Mouse (Mus musculus) limb, embryonic 13.5 days (tissue): ENCODE measurements around the gene Gm49392. TPM values are rescaled to one million over a fixed set of nuclear protein-coding genes. Genes with fewer than 3 reads are reported as not detected.

Source experiments
- ATAC-seq: fragments of 200-750 bp; cut with Nextera tagmentation; 2 replicates; pipeline ENCODE4 v1.8.0; 2017; ENCODE audit warnings: low read depth, moderate number of reproducible peaks, moderate TSS enrichment; ENCODE audit not compliant: low FRiP score
- H3K27ac ChIP-seq: fragments of 300-500 bp; sonication (generic); 2 replicates; pipeline ENCODE4 v1.5.1; 2015; ENCODE audit warnings: inconsistent platforms, mild to moderate bottlenecking, moderate library complexity
- H3K27me3 ChIP-seq: fragments of 300-500 bp; sonication (generic); 2 replicates; pipeline ENCODE4 v1.6.1; 2015; ENCODE audit warnings: mild to moderate bottlenecking, inconsistent platforms
- H3K36me3 ChIP-seq: fragments of 300-500 bp; sonication (generic); 2 replicates; pipeline ENCODE4 v1.6.1; 2015; ENCODE audit warnings: inconsistent platforms, mild to moderate bottlenecking, moderate library complexity
- H3K4me1 ChIP-seq: fragments of 300-500 bp; sonication (generic); 2 replicates; pipeline ENCODE4 v1.6.1; 2015; ENCODE audit warnings: inconsistent platforms
- H3K4me2 ChIP-seq: fragments of 300-500 bp; sonication (generic); replicated peaks from 2 replicates; pipeline ENCODE4 v1.6.1; 2015; ENCODE audit warnings: inconsistent platforms, mild to moderate bottlenecking, moderate library complexity
- H3K4me3 ChIP-seq: fragments of 300-500 bp; sonication (generic); 2 replicates; pipeline ENCODE4 v1.5.1; 2015; ENCODE audit warnings: moderate library complexity, mild to moderate bottlenecking, inconsistent platforms
- H3K9ac ChIP-seq: fragments of 300-500 bp; sonication (generic); 2 replicates; pipeline ENCODE4 v1.6.1; 2015; ENCODE audit warnings: mild to moderate bottlenecking, inconsistent platforms
- H3K9me3 ChIP-seq: fragments of 300-500 bp; sonication (generic); 2 replicates; pipeline ENCODE4 v1.6.1; 2016; ENCODE audit warnings: inconsistent platforms
- WGBS: fragments of 180-500 bp; shearing (Covaris S2); methylation state at CpG from one replicate; pipeline ENCODE4 v1.1.7; 2015; 5-methylcytosine and 5-hydroxymethylcytosine counted together
- polyA plus RNA-seq: library from polyadenylated mRNA; unstranded; fragments of >200 nt; fragmentation: Nextera tagmentation; extraction: Ambion mirVana; gene quantifications from 2 replicates; pipeline ENCODE4 v1.2.1, GENCODE M21; 2015

Gene Gm49392
- polyA plus RNA-seq, 1 experiment from 2014 or later = 0.22 TPM

GRCm38 (mm10) chr13:60839353-60839902 lies 57.3 kb downstream of the Gm49392 start:
- H3K9me3 ChIP-seq = no peaks in the 10 kb centered on the region
- no peak overlapping the region for H3K27ac ChIP-seq
- WGBS = 66% methylated on average over 2 of the region's 2 CpGs
- no peak overlapping the region for H3K4me3 ChIP-seq
- H3K9ac ChIP-seq = no peak overlapping the region
- H3K27me3 ChIP-seq = no peaks in the 10 kb centered on the region
- H3K4me1 ChIP-seq = no peaks in the 10 kb centered on the region
- no peak for ATAC-seq
- H3K4me2 ChIP-seq = no peak overlapping the region
- no peaks in the 10 kb centered on the region for H3K36me3 ChIP-seq

DNA sequence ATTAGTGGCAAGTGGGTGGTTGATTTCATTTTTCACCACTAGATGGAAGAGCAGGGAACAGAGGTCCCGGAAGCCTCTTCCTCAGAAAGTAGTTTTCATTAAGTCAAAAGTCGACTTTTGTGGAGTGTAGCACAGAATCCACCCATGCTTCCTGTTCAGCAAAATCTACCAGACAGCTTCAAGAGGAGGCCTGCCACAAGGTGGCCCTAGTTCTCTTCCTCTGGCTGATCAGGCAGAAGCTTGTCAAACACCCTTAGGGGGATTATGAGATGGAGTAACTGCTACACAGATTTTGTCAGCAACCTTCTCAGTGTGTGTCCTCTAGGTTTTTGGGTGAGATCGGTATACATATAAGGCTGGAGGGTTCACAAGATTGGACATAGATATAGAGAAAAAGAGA lies 70.6 kb downstream of the Gm49392 start:
- Histone ChIP-seq H3K4me2 (no peak overlapping the region), H3K4me1 (no peaks in the 10 kb centered on the region), H3K9me3 (no peaks in the 10 kb centered on the region), H3K9ac (no peak overlapping the region), H3K36me3 (no peaks in the 10 kb centered on the region), H3K4me3 (no peak overlapping the region), H3K27ac (no peak overlapping the region), H3K27me3 (no peaks in the 10 kb centered on the region)
- ATAC-seq = no peak
- WGBS = 53% methylated on average over 3 of the region's 3 CpGs

- Histone ChIP-seq H3K9me3 (no peaks in the 10 kb centered on the region), H3K27ac (no peak overlapping the region), H3K9ac (no peak overlapping the region), H3K4me2 (no peak overlapping the region), H3K4me3 (no peak overlapping the region), H3K36me3 (no peaks in the 10 kb centered on the region), H3K4me1 (no peaks in the 10 kb centered on the region), H3K27me3 (no peaks in the 10 kb centered on the region)
- ATAC-seq = no peak
- 71% methylated on average over 3 of the region's 3 CpGs for WGBS
Measured at GRCm38 (mm10) chr13:60820486-60821175, 76.1 kb downstream of the Gm49392 start.

DNA sequence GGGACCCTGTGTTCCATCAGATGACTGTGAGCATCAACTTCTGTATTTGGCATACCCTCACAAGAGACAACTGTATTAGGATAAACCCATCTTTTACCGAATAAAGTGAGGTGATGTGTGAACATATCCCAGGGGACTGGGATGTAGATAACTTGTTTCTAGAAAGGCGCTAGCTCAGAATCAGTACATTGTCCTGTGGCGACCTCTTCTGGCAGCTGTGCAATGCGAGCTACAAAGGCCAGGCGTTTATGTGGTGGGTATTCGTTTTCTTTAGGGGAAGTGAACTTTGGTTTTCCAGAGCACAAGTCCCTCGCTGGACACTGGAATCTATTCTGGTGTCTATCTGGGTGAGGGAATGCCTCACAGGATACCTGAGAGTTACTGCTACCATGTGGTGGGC lies 77.2 kb downstream of the Gm49392 start:
- Histone ChIP-seq H3K9ac (no peak overlapping the region), H3K9me3 (no peaks in the 10 kb centered on the region), H3K27ac (no peak overlapping the region), H3K4me2 (no peak overlapping the region), H3K27me3 (no peaks in the 10 kb centered on the region), H3K36me3 (no peaks in the 10 kb centered on the region), H3K4me1 (no peaks in the 10 kb centered on the region), H3K4me3 (no peak overlapping the region)
- no peak for ATAC-seq
- 13% methylated on average over 7 of the region's 7 CpGs for WGBS

DNA sequence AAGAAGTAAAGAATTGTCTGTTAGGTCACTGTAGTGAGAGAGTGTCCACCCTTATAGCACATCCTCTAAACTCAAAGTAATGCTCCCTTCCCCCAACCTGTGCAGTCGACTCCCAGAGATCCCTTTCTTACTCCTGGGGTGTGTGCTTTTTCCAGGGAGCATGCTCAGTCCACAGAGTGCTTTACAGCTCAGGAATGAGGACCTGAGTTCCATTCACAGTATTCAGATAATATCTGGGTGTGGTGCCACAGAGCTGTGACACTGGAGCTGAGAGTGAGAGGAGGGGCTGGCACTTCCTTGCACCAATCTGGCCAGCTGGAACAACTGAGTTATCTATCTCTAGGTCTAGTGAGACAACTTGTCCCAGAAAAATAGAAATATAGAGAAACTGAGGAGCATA lies 83.0 kb downstream of the Gm49392 start:
- WGBS = 70% methylated on average over 1 of the region's 1 CpGs
- H3K36me3 ChIP-seq = no peaks in the 10 kb centered on the region
- no peaks in the 10 kb centered on the region for H3K27me3 ChIP-seq
- H3K9ac ChIP-seq = no peak overlapping the region
- no peaks in the 10 kb centered on the region for H3K4me1 ChIP-seq
- no peak overlapping the region for H3K4me3 ChIP-seq
- no peaks in the 10 kb centered on the region for H3K9me3 ChIP-seq
- no peak overlapping the region for H3K27ac ChIP-seq
- ATAC-seq = no peak
- H3K4me2 ChIP-seq = no peak overlapping the region

- H3K27me3 ChIP-seq = no peaks in the 10 kb centered on the region
- H3K4me2 ChIP-seq = no peak overlapping the region
- no peaks in the 10 kb centered on the region for H3K36me3 ChIP-seq
- no peak for ATAC-seq
- H3K4me3 ChIP-seq = no peak overlapping the region
- H3K9ac ChIP-seq = no peak overlapping the region
- H3K4me1 ChIP-seq = no peaks in the 10 kb centered on the region
- H3K9me3 ChIP-seq = no peaks in the 10 kb centered on the region
- WGBS = 82% methylated on average over 6 of the region's 6 CpGs
- no peak overlapping the region for H3K27ac ChIP-seq
Measured at GRCm38 (mm10) chr13:60812768-60813167, 83.9 kb downstream of the Gm49392 start.

DNA sequence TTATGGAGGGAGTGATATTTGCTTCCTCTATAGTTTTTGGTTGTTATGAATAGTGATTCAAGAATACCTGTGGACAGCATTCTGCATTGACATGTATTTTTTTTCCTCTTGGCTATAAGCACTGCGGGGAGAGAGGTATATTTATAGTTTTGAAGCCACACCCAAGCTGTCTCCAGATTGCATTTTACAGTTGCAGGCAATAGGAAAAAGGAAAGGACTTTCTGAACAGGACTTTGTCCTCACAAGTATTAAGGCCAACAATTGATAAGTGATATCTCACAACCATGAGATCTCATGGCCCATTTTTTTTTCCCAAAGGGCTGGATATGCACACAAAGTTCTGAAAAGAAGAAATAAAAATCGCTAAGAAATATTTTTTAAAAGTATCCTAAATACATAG lies 87.0 kb downstream of the Gm49392 start:
- H3K36me3 ChIP-seq = no peaks in the 10 kb centered on the region
- no peak for ATAC-seq
- H3K27me3 ChIP-seq = no peaks in the 10 kb centered on the region
- H3K9me3 ChIP-seq = no peaks in the 10 kb centered on the region
- H3K9ac ChIP-seq = no peak overlapping the region
- 78% methylated on average over 2 of the region's 2 CpGs for WGBS
- no peak overlapping the region for H3K4me2 ChIP-seq
- H3K27ac ChIP-seq = no peak overlapping the region
- no peak overlapping the region for H3K4me3 ChIP-seq
- no peaks in the 10 kb centered on the region for H3K4me1 ChIP-seq

DNA sequence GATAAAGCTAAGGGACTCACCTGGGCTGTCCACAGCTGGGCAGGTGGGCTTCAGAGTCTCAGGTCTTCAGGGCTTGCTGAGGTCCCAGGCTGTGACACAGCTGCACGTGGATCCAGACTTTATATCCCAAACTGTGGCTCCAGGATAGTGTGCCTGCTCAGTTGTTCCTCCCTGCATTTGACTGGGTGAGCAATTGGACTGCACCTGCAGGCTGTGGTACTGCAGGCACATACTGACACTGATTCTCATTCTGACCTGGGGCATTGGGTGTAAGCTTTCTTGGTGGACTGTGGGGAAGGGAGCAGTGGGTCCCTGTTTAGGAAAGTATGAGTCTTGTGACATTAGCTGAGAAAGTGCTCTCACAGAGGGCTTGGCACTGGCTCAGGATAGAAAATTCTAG lies 93.9 kb downstream of the Gm49392 start, which contains the start of gene Ctsll3:
TSS of gene Ctsll3 (minus strand) at position 101 of the 400 bp plus-strand sequence.
- H3K27me3 ChIP-seq = no peaks in the 10 kb centered on the region
- no peaks in the 10 kb centered on the region for H3K36me3 ChIP-seq
- no peak within 1 kb of the TSS for H3K9ac ChIP-seq
- no peak within 1 kb of the TSS for H3K4me2 ChIP-seq
- ATAC-seq = no peak
- H3K9me3 ChIP-seq = no peaks in the 10 kb centered on the region
- no peaks in the 10 kb centered on the region for H3K4me1 ChIP-seq
- 64% methylated on average over 1 of the region's 1 CpGs for WGBS
- H3K4me3 ChIP-seq = no peak within 1 kb of the TSS
- no peak within 1 kb of the TSS for H3K27ac ChIP-seq

Other genes with a start within 250 kb of the Gm49392 start
- gene BC051665, start 110.5 kb downstream of the Gm49392 start, polyA plus RNA-seq = not detected in 2 replicates
- not detected in 2 replicates for gene Ctsll3, start 94.0 kb downstream of the Gm49392 start, polyA plus RNA-seq
- 0.18 TPM in 1 of 2 replicates, not detected in the other for gene 4930486L24Rik, start 32.4 kb downstream of the Gm49392 start, polyA plus RNA-seq
- 2.6 and 3.4 TPM in 2 replicates for gene Ctla2b, start 553 bp upstream of the Gm49392 start, polyA plus RNA-seq
- gene Tpbpb, start 8.0 kb upstream of the Gm49392 start, polyA plus RNA-seq = not detected in 2 replicates
- not detected in 2 replicates for gene Gm49393, start 38.7 kb upstream of the Gm49392 start, polyA plus RNA-seq
- gene Gm49391, start 39.7 kb upstream of the Gm49392 start, polyA plus RNA-seq = 0.22 and 0.52 TPM in 2 replicates
- 19.2 and 23.1 TPM in 2 replicates for gene Ctla2a, start 39.7 kb upstream of the Gm49392 start, polyA plus RNA-seq
- gene Tpbpa, start 45.1 kb upstream of the Gm49392 start, polyA plus RNA-seq = not detected in 2 replicates
- gene Ctsj, start 109.1 kb upstream of the Gm49392 start, polyA plus RNA-seq = not detected in 2 replicates
- not detected in 2 replicates for gene Ctsq, start 143.7 kb upstream of the Gm49392 start, polyA plus RNA-seq